Mouse (Mus musculus) ES-Bruce4 (cell line): Measurements from ENCODE around the gene Tulp3. TPM values are rescaled to one million over a fixed set of nuclear protein-coding genes. Genes with fewer than 3 reads are reported as not detected.

Source experiments
- H3K27ac ChIP-seq: 2 replicates; pipeline ENCODE4 v1.5.1; 2012; ENCODE audit warnings: low read length, inconsistent platforms; ENCODE audit not compliant: insufficient read depth
- H3K27me3 ChIP-seq: 2 replicates; pipeline ENCODE4 v1.6.1; 2012; ENCODE audit warnings: mild to moderate bottlenecking, low read length, inconsistent platforms; ENCODE audit not compliant: control insufficient read depth, poor library complexity, insufficient read depth, severe bottlenecking
- H3K36me3 ChIP-seq: 2 replicates; pipeline ENCODE4 v1.6.1; 2012; ENCODE audit warnings: inconsistent platforms, mild to moderate bottlenecking, low read length, moderate library complexity; ENCODE audit not compliant: control insufficient read depth, poor library complexity, insufficient read depth, severe bottlenecking
- H3K4me1 ChIP-seq: one replicate; pipeline ENCODE4 v1.8.1; 2011; ENCODE audit warnings: low read length; ENCODE audit not compliant: control insufficient read depth, insufficient read depth
- H3K4me3 ChIP-seq: 2 replicates; pipeline ENCODE4 v1.5.1; 2011; ENCODE audit warnings: low read depth, mild to moderate bottlenecking, low read length
- H3K9ac ChIP-seq: 2 replicates; pipeline ENCODE4 v1.6.1; 2012; ENCODE audit warnings: low read depth, mild to moderate bottlenecking, inconsistent platforms; ENCODE audit not compliant: poor library complexity, severe bottlenecking
- H3K9me3 ChIP-seq: replicated peaks from 2 replicates; pipeline ENCODE4 v1.6.1; 2012; ENCODE audit warnings: mild to moderate bottlenecking, low read length, inconsistent platforms; ENCODE audit not compliant: control insufficient read depth, poor library complexity, insufficient read depth, severe bottlenecking
- CTCF ChIP-seq: IDR thresholded peaks from one replicate; pipeline ENCODE4 v1.8.1; 2011; ENCODE audit warnings: low read depth, low read length
- EP300 ChIP-seq: IDR thresholded peaks from 2 replicates; pipeline ENCODE4 v1.6.1; 2011; ENCODE audit warnings: low read depth, low read length; ENCODE audit not compliant: insufficient read depth
- POLR2A ChIP-seq: IDR thresholded peaks from one replicate; pipeline ENCODE4 v1.8.1; 2011; ENCODE audit warnings: low read length; ENCODE audit not compliant: insufficient read depth
- polyA plus RNA-seq: library from polyadenylated mRNA; stranded (reverse); fragments of >200 nt; gene quantifications from 2 replicates; pipeline ENCODE4 v1.2.4, GENCODE M21; 2011; ENCODE audit warnings: low read depth; ENCODE audit not compliant: missing spikeins, insufficient read depth, insufficient read length

Tulp3 gene
- polyA plus RNA-seq, 1 experiment: 57.4 TPM

DNA sequence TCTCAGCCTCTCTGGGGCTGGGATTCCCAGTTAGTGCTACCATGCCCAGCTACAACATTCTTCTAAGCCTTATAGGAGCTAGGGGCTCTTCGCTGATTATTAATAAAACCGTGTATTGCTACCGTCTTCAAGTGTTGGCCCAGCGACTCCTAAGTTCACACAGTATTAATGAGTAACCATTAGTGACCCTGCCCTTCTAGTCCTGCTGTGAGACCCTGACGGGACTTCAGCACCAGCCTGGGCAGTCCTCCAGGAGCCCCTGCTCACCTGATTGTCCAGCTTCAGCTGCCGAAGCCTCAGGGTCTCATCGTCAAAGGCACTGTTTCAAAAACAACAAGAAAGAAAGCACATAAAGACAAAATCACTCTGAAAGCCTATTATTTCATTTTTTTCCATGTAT is 18.2 kb downstream of the Tulp3 start:
- Histone ChIP-seq H3K4me3 (no peak overlapping the region), H3K9ac (no peak overlapping the region), H3K9me3 (no peaks in the 10 kb centered on the region), H3K4me1 (peaks cover 11% of the 10 kb centered on the region), H3K27me3 (no peaks in the 10 kb centered on the region), H3K36me3 (peaks cover 3% of the 10 kb centered on the region; the same call in 1 of the 2 replicates), H3K27ac (no peak overlapping the region)
- TF ChIP-seq CTCF (no peak), POLR2A (no peak), EP300 (no peak)

DNA sequence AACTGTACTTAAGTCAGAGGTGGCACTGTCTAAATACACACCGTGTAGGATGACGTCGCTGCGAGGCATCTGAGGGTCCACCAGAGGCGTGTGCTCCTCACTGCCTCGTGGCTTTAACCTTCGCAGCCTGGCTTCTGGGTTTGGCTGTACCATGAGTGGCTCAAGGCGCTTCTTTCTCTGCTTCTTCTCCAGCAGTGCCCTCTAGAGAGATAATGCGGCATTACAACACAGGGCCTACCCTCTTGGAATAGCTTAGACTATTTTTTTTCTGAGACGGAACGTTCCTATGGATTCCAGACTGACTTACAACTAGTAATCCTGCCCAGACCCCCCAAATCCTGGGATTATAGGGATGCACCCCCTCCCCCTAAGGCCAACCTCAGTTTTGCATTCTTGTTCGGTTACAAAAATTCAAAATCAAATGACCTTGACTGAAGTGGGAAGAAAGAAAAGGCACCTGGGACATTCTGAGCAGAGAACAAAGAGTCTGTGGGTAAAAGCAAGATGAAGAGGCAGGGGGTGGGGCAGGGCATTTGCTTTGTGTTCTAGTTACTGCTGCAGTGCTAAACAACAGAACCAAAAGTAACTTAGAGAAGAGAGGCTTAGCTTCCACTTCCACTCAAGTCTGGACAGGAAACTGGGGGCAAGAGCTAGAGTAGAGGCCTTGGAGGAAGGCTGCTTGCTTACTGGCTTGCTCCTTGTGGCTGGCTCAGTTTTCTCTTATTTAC is 21.1 kb downstream of the Tulp3 start:
- peak overlapping the region; percentile 26 for H3K4me3 ChIP-seq
- H3K9ac ChIP-seq: peak overlapping the region; percentile 47; the same call in 1 of the 2 replicates
- peak overlapping the region; percentile 98 for H3K27ac ChIP-seq
- H3K9me3 ChIP-seq: no peaks in the 10 kb centered on the region
- H3K27me3 ChIP-seq: no peaks in the 10 kb centered on the region
- TF ChIP-seq EP300: 0 out of 2 replicates have a peak, but pooled peaks have one; percentile 25
- no peak for TF ChIP-seq POLR2A
- TF ChIP-seq CTCF: peak; percentile 39
- H3K36me3 ChIP-seq: peaks cover 4% of the 10 kb centered on the region; the same call in 1 of the 2 replicates
- H3K4me1 ChIP-seq: peaks cover 11% of the 10 kb centered on the region

DNA sequence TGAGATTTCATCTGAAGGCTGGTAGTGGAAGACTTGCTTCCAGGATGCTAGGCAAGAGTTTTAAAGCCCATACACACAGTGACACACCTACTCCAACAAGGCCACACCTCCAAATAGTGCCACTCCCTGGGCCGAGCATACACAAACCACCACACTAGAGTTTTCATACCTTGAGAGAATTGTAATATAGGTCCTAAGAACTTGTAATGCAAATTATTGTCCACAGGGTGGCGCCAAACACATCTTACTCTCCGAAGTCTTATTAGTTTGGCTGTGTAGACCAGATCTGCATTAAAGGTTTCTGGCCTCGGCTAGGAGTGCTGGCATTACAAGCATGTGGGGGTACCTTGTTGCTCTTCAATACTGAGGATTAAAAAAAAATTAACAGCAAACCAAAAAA is 37.3 kb downstream of the Tulp3 start:
- Histone ChIP-seq H3K27me3 (no peaks in the 10 kb centered on the region), H3K27ac (no peak overlapping the region), H3K4me3 (no peak overlapping the region), H3K4me1 (peaks cover 3% of the 10 kb centered on the region), H3K9me3 (no peaks in the 10 kb centered on the region), H3K9ac (no peak overlapping the region), H3K36me3 (0 out of 2 replicates have a peak, but pooled peaks cover 3% of the 10 kb centered on the region)
- TF ChIP-seq EP300: no peak
- peak; percentile 34 for TF ChIP-seq CTCF

DNA sequence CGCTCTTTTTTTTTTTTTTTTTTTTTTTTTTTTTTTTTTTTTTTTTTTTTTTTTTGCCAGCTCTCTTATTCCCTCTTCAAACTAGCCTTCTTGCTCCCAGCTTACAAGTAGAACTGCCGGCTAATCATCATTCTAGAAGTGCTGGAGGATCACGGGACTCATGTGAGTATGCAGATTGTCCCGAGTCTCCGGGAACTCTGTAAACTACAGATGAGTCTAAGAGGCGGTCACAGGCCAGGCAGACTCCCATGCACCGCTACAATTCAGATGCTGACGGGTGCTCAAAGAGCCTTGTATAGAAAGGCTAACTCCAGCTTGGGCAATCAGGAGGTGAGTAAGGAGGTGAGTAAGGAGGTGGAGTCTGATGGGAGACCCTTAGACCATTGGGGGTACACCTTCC is 40.1 kb downstream of the Tulp3 start:
- no peak overlapping the region for H3K4me3 ChIP-seq
- peaks cover 3% of the 10 kb centered on the region for H3K4me1 ChIP-seq
- no peak overlapping the region for H3K9ac ChIP-seq
- TF ChIP-seq CTCF: no peak
- H3K36me3 ChIP-seq: no peaks in the 10 kb centered on the region
- H3K27ac ChIP-seq: no peak overlapping the region
- no peaks in the 10 kb centered on the region for H3K27me3 ChIP-seq
- no peaks in the 10 kb centered on the region for H3K9me3 ChIP-seq

DNA sequence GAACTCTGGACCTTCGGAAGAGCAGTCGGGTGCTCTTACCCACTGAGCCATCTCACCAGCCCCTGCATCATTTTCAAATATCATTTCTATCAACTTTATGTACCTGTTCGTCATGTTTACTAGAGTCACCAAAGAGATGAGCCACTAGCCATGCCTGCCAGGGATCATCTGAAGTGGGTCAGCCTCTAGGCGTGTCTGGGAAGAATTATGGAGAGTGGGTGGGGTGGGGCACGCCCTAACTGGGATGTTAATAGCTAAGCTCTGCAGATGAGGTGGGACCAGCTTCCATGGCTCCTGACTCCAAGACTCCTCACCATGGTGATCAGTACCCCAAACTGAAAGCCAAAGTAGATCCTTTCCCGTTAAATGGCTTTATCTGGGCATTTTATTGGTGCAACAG is 40.9 kb downstream of the Tulp3 start:
- TF ChIP-seq CTCF (no peak), POLR2A (no peak)
- Histone ChIP-seq H3K4me1 (peaks cover 3% of the 10 kb centered on the region), H3K9ac (no peak overlapping the region), H3K9me3 (no peaks in the 10 kb centered on the region), H3K27ac (no peak overlapping the region), H3K4me3 (no peak overlapping the region), H3K36me3 (no peaks in the 10 kb centered on the region), H3K27me3 (no peaks in the 10 kb centered on the region)

DNA sequence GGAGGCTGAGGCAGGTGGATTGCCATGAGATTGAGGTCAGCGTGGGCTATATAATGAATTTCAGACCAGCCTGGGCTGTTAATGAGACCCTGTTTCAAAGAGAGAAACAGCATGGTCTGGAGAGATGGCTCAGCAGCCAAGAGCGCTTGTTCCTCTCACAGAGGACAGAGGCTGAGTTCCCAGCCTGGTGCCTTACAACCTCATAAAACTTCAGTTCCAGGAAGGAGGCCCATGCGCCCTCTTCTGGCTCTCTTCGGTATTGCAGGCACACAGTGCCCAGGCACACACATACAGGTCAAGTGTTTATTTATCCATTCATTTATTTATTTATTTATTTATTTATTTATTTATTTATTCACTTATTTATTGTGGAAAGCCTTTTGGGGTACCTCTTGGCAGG is 47.3 kb downstream of the Tulp3 start:
- Histone ChIP-seq H3K36me3 (no peaks in the 10 kb centered on the region), H3K9me3 (no peaks in the 10 kb centered on the region), H3K4me1 (peaks cover 2% of the 10 kb centered on the region), H3K4me3 (no peak overlapping the region), H3K27me3 (no peaks in the 10 kb centered on the region), H3K9ac (no peak overlapping the region), H3K27ac (no peak overlapping the region)
- TF ChIP-seq POLR2A: no peak
- TF ChIP-seq EP300: no peak
- peak; percentile 87 for TF ChIP-seq CTCF
